In genomic region chr13:49187288-49188218, GRCm38 (mm10) we compare ENCODE assay signal across 8 mouse cellular contexts. TPM values are rescaled to one million over a fixed set of nuclear protein-coding genes. Genes with fewer than 3 reads are reported as not detected.
DNase-seq lines count a peak whose midpoint lies in the region; ATAC-seq lines count a peak whose summit lies in the region.

Gene Ninj1, plus strand, starts transcription at chr13:49187485.

- under 1% methylated on average over 64 of the region's 87 CpGs for WGBS in heart, embryonic 13.5 days
- 1% methylated on average over 87 of the region's 87 CpGs for WGBS in liver, embryonic 15.5 days (ENCODE audit: insufficient replicate concordance)
- under 1% methylated on average over 50 of the region's 87 CpGs for WGBS in neural tube, embryonic 11.5 days
- under 1% methylated on average over 82 of the region's 87 CpGs for whole genome bisulfite sequencing in stomach, embryonic 16.5 days

- H3K4me3 ChIP-seq in brown adipose tissue, adult 24 weeks (ENCODE audit: insufficient read depth, low read depth, low read length), result peak within 1 kb of the TSS; percentile 90
- H3K4me3 ChIP-seq in heart, embryonic 13.5 days, result peak within 1 kb of the TSS; percentile 88
- H3K4me3 ChIP-seq in liver, embryonic 15.5 days (replicated peaks), result peak within 1 kb of the TSS; percentile 78
- peak within 1 kb of the TSS; percentile 64 for H3K4me3 ChIP-seq in neural tube, embryonic 11.5 days (ENCODE audit: low read depth, low read length)
- H3K4me3 ChIP-seq in stomach, embryonic 16.5 days (replicated peaks; ENCODE audit: low read length), result peak within 1 kb of the TSS; percentile 91

- no peaks in the 10 kb centered on the region for H3K27me3 ChIP-seq in heart, embryonic 13.5 days (replicated peaks)
- H3K27me3 ChIP-seq in liver, embryonic 15.5 days, result no peaks in the 10 kb centered on the region
- no peaks in the 10 kb centered on the region for H3K27me3 ChIP-seq in neural tube, embryonic 11.5 days (ENCODE audit: control insufficient read depth, insufficient read depth, low read length)
- no peaks in the 10 kb centered on the region for H3K27me3 ChIP-seq in stomach, embryonic 16.5 days (ENCODE audit: control insufficient read depth, insufficient read depth, low read length)

- no peaks in the 10 kb centered on the region for H3K9me3 ChIP-seq in heart, embryonic 13.5 days
- no peaks in the 10 kb centered on the region for H3K9me3 ChIP-seq in liver, embryonic 15.5 days (replicated peaks)
- no peaks in the 10 kb centered on the region for H3K9me3 ChIP-seq in neural tube, embryonic 11.5 days (ENCODE audit: control insufficient read depth, low read length)
- H3K9me3 ChIP-seq in stomach, embryonic 16.5 days (replicated peaks; ENCODE audit: control insufficient read depth, low read length), result no peaks in the 10 kb centered on the region

- peak within 1 kb of the TSS; percentile 81 for H3K27ac ChIP-seq in brown adipose tissue, adult 24 weeks (replicated peaks; ENCODE audit: low read depth, low read length)
- peak within 1 kb of the TSS; percentile 90 for H3K27ac ChIP-seq in heart, embryonic 13.5 days (replicated peaks)
- H3K27ac ChIP-seq in liver, embryonic 15.5 days (replicated peaks), result peak within 1 kb of the TSS; percentile 86
- H3K27ac ChIP-seq in neural tube, embryonic 11.5 days (ENCODE audit: low read depth, low read length), result no peak within 1 kb of the TSS
- peak within 1 kb of the TSS; percentile 83 for H3K27ac ChIP-seq in stomach, embryonic 16.5 days (ENCODE audit: low read length)

- H3K36me3 ChIP-seq in heart, embryonic 13.5 days, result no peaks in the 10 kb centered on the region
- H3K36me3 ChIP-seq in liver, embryonic 15.5 days (replicated peaks), result no peaks in the 10 kb centered on the region
- H3K36me3 ChIP-seq in neural tube, embryonic 11.5 days (ENCODE audit: control insufficient read depth, insufficient read depth, low read length), result no peaks in the 10 kb centered on the region
- H3K36me3 ChIP-seq in stomach, embryonic 16.5 days (ENCODE audit: control insufficient read depth, insufficient read depth, low read length), result no peaks in the 10 kb centered on the region

- DNase-seq in kidney, postnatal 10 days, result peak; percentile 93
- DNase-seq in neural tube, embryonic 11.5 days (ENCODE audit: low spot score), result peak; percentile 83

- ATAC-seq in CD4-positive, CD25-positive, alpha-beta regulatory T cell, adult 4 months, result peak; percentile 90
- peak; percentile 81 for ATAC-seq in erythroid progenitor cell, adult 5-6 weeks (replicated peaks; ENCODE audit: low FRiP score, poor library complexity, severe bottlenecking)
- peak; percentile 86 for ATAC-seq in heart, embryonic 13.5 days (ENCODE audit: extremely low read depth, insufficient number of reproducible peaks, low FRiP score, low TSS enrichment)
- ATAC-seq in liver, embryonic 15.5 days (ENCODE audit: insufficient read depth), result peak; percentile 86
- ATAC-seq in neural tube, embryonic 11.5 days (ENCODE audit: insufficient read depth, low FRiP score, low TSS enrichment), result peak; percentile 86
- ATAC-seq in stomach, embryonic 16.5 days (ENCODE audit: insufficient read depth, low FRiP score), result peak; percentile 95

- H3K9ac ChIP-seq in heart, embryonic 13.5 days, result peak within 1 kb of the TSS; percentile 91
- peak within 1 kb of the TSS; percentile 72 for H3K9ac ChIP-seq in liver, embryonic 15.5 days
- H3K9ac ChIP-seq in neural tube, embryonic 11.5 days (ENCODE audit: low read length), result peak within 1 kb of the TSS; percentile 54
- H3K9ac ChIP-seq in stomach, embryonic 16.5 days (ENCODE audit: low read length), result peak within 1 kb of the TSS; percentile 85

- peaks cover 35% of the 10 kb centered on the region for H3K4me1 ChIP-seq in brown adipose tissue, adult 24 weeks (ENCODE audit: control insufficient read depth, insufficient read depth, insufficient read length, low read length)
- peaks cover 70% of the 10 kb centered on the region for H3K4me1 ChIP-seq in heart, embryonic 13.5 days
- H3K4me1 ChIP-seq in liver, embryonic 15.5 days (replicated peaks), result peaks cover 64% of the 10 kb centered on the region
- H3K4me1 ChIP-seq in neural tube, embryonic 11.5 days (ENCODE audit: control insufficient read depth, insufficient read depth, low read length), result peaks cover 18% of the 10 kb centered on the region
- peaks cover 48% of the 10 kb centered on the region for H3K4me1 ChIP-seq in stomach, embryonic 16.5 days (ENCODE audit: control insufficient read depth, insufficient read depth, low read length)

- H3K4me2 ChIP-seq in heart, embryonic 13.5 days, result peak within 1 kb of the TSS; percentile 99
- peak within 1 kb of the TSS; percentile 99 for H3K4me2 ChIP-seq in liver, embryonic 15.5 days
- H3K4me2 ChIP-seq in neural tube, embryonic 11.5 days (ENCODE audit: low read depth), result peak within 1 kb of the TSS; percentile 99
- H3K4me2 ChIP-seq in stomach, embryonic 16.5 days (ENCODE audit: low read depth, low read length), result peak within 1 kb of the TSS; percentile 99

RNA-seq across cellular contexts. Expression of gene Ninj1, which starts in this region (rescaled TPM):
- 10 to 100 TPM; 24.5 to 27.4 TPM for polyA plus RNA-seq in CD4-positive, CD25-positive, alpha-beta regulatory T cell, adult 4 months (2017; shearing (Covaris generic))
- polyA plus RNA-seq in brown adipose tissue, adult 24 weeks (2012; ENCODE audit: insufficient read depth, insufficient read length, missing spikeins), result 57.7 and 90.3 TPM in 2 replicates
- total RNA-seq in erythroid progenitor cell, adult 5-6 weeks (2015; ENCODE audit: low replicate concordance), result 27.2 and 40.7 TPM in 2 replicates
- total RNA-seq in erythroid progenitor cell, adult 5-6 weeks (2017; ENCODE audit: low replicate concordance), result 0.76 and 4.6 TPM in 2 replicates
- polyA plus RNA-seq in heart, embryonic 13.5 days (2015; fragmentation: Nextera tagmentation; extraction: Ambion mirVana), result 61.2 and 65.2 TPM in 2 replicates
- polyA plus RNA-seq in liver, embryonic 15.5 days (2015; fragmentation: Nextera tagmentation; extraction: Ambion mirVana), result 48.7 and 57.1 TPM in 2 replicates
- 20.4 TPM in 2 replicates for polyA plus RNA-seq in neural tube, embryonic 11.5 days (2014; fragmentation: Nextera tagmentation; extraction: Ambion mirVana)
- 57.8 and 61.0 TPM in 2 replicates for polyA plus RNA-seq in stomach, embryonic 16.5 days (2015; fragmentation: Nextera tagmentation; extraction: Ambion mirVana)
